In genomic region chr5:134575833-134576232, GRCm38 (mm10) we compare ENCODE assay signal across 23 mouse cellular contexts. TPM values are rescaled to one million over a fixed set of nuclear protein-coding genes. Genes with fewer than 3 reads are reported as not detected.
"Had no signal": no experiment of that assay in that cellular context is flagged by ENCODE, and none has a peak within 500 bp of the region (broad histone marks: within the 10 kb centered on the region; RNA-seq: fewer than 3 reads in every experiment).

No protein-coding gene starts in this region.

- H3K36me3 ChIP-seq: lung, embryonic 15.5 days; midbrain, embryonic 10.5 days; midbrain, embryonic 12.5 days; neural tube, embryonic 13.5 days; neural tube, embryonic 15.5 days had no signal

- H3K9me3 ChIP-seq: lung, embryonic 15.5 days; midbrain, embryonic 12.5 days; neural tube, embryonic 13.5 days; neural tube, embryonic 15.5 days had no signal

- H3K27me3 ChIP-seq: lung, embryonic 15.5 days; megakaryocyte, embryonic 14.5 days; midbrain, embryonic 12.5 days; neural tube, embryonic 13.5 days; neural tube, embryonic 15.5 days had no signal

- DNase-seq: lung, adult 2 months; lung, postnatal 4 days; midbrain, embryonic 14.5 days; retina, postnatal 1 day; right cerebral cortex, adult 18-20 months; right cerebral cortex, postnatal 25 days; right cerebral cortex, postnatal 4 days; spleen, adult 18-20 months; thymus, adult 18-20 months; thymus, postnatal 14 days; thymus, postnatal 36 days had no signal

- ATAC-seq: lung, postnatal 0 days; midbrain, embryonic 16.5 days had no signal

- H3K4me2 ChIP-seq: lung, embryonic 15.5 days; midbrain, embryonic 12.5 days; neural tube, embryonic 13.5 days; neural tube, embryonic 15.5 days had no signal

- H3K4me3 ChIP-seq: lung, embryonic 15.5 days; megakaryocyte, embryonic 14.5 days; midbrain, embryonic 10.5 days; midbrain, embryonic 12.5 days; myocyte; neural tube, embryonic 13.5 days; neural tube, embryonic 15.5 days had no signal

- H3K27ac ChIP-seq: lung, embryonic 15.5 days; midbrain, embryonic 10.5 days; midbrain, embryonic 12.5 days; neural tube, embryonic 13.5 days; neural tube, embryonic 15.5 days had no signal

- H3K9ac ChIP-seq: lung, embryonic 15.5 days; midbrain, embryonic 12.5 days; neural tube, embryonic 13.5 days; neural tube, embryonic 15.5 days had no signal

RNA-seq across cellular contexts. Expression of gene Syna, which starts 15.9 kb away (rescaled TPM):
- polyA plus RNA-seq: liver, embryonic 16.5 days; neural tube, embryonic 11.5 days; stomach, embryonic 14.5 days had no signal
